Mouse (Mus musculus) liver, embryonic 16.5 days (tissue): Measurements from ENCODE around the gene Gap43. TPM values are rescaled to one million over a fixed set of nuclear protein-coding genes. Genes with fewer than 3 reads are reported as not detected.
"Not testable (repeated sequence)": the region's sequence is repeated elsewhere in the genome, so short reads cannot be mapped to it uniquely, and the experiment has no call there.

ENCODE experiments used
- ATAC-seq: fragments of 200-750 bp; cut with Nextera tagmentation; 2 replicates; pipeline ENCODE4 v1.8.0; 2017; ENCODE audit warnings: low read depth, mild to moderate bottlenecking, moderate number of reproducible peaks, moderate library complexity
- H3K27ac ChIP-seq: fragments of 300-500 bp; sonication (generic); 2 replicates; pipeline ENCODE4 v1.5.1; 2014; ENCODE audit warnings: mild to moderate bottlenecking, low read length
- H3K27me3 ChIP-seq: fragments of 300-500 bp; sonication (generic); 2 replicates; pipeline ENCODE4 v1.6.1; 2014; ENCODE audit warnings: low read depth, low read length, mixed read lengths; ENCODE audit not compliant: control insufficient read depth, insufficient read depth
- H3K36me3 ChIP-seq: fragments of 300-500 bp; sonication (generic); 2 replicates; pipeline ENCODE4 v1.6.1; 2014; ENCODE audit warnings: mild to moderate bottlenecking; ENCODE audit not compliant: control insufficient read depth, insufficient read depth
- H3K4me1 ChIP-seq: fragments of 300-500 bp; sonication (generic); 2 replicates; pipeline ENCODE4 v1.6.1; 2014; ENCODE audit warnings: low read depth, low read length, mixed read lengths; ENCODE audit not compliant: control insufficient read depth
- H3K4me2 ChIP-seq: fragments of 300-500 bp; sonication (generic); 2 replicates; pipeline ENCODE4 v1.6.1; 2014; ENCODE audit warnings: low read depth, low read length, mixed read lengths
- H3K4me3 ChIP-seq: fragments of 300-500 bp; sonication (generic); 2 replicates; pipeline ENCODE4 v1.5.1; 2014; ENCODE audit warnings: low read depth, mild to moderate bottlenecking, low read length
- H3K9ac ChIP-seq: fragments of 300-500 bp; sonication (generic); 2 replicates; pipeline ENCODE4 v1.6.1; 2014; ENCODE audit warnings: low read depth, low read length
- H3K9me3 ChIP-seq: fragments of 300-500 bp; sonication (generic); replicated peaks from 2 replicates; pipeline ENCODE4 v1.6.1; 2016; ENCODE audit warnings: low read length; ENCODE audit not compliant: control insufficient read depth
- WGBS: fragments of 180-500 bp; shearing (Covaris S2); extraction: QIAGEN DNeasy Blood & Tissue Kit; methylation state at CpG from one replicate; pipeline ENCODE4 v1.1.7; 2014; ENCODE audit not compliant: insufficient replicate concordance; 5-methylcytosine and 5-hydroxymethylcytosine counted together
- polyA plus RNA-seq: library from polyadenylated mRNA; unstranded; fragments of >200 nt; fragmentation: Nextera tagmentation; extraction: Ambion mirVana; gene quantifications from 2 replicates; pipeline ENCODE4 v1.2.1, GENCODE M21; 2015

Gap43 gene
- polyA plus RNA-seq = 1.9 and 2.4 TPM in 2 replicates

DNA sequence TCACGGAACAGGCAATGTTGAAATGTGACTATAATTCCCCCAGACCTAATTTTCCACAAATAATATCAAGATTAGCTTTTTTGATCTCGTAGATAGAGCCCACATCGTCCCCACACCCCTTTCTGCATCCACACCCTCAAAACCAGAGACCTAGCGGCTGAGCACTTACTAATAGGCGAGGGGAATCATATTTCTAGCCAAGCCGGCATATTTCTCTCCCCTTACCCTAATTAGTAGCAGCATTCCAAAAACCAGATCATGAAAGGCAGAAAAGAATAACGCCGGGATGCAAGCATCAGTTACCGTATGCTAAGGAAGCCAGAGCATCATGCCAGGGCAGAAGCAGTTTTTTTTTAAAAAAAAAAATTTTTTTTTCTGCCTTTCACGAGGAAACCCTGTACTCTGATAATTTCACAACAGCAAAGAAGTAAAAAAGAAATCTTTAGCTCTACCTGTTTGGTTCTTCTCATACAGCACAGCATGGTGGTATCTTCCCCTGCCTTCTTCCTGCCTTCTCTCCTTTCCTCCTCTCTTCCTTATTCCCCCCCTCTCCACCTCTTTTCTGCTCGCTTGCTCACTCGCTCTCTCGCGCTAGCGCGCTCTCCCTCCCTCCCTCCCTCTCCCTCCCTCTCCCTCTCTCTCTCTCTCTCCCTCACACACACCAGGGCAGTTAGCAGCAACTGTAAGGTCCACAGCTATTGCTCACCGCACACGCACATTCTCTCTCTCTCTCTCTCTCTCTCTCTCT is at the start of gene Gap43:
TSS of gene Gap43 (minus strand) at position 631 of the 748 bp plus-strand sequence.
- H3K36me3 ChIP-seq = no peaks in the 10 kb centered on the region
- no peak for ATAC-seq
- peak within 1 kb of the TSS; percentile 17 for H3K4me2 ChIP-seq
- H3K27ac ChIP-seq = no peak within 1 kb of the TSS
- under 1% methylated on average over 18 of the region's 18 CpGs for WGBS
- peaks cover 6% of the 10 kb centered on the region; the same call in 1 of the 2 replicates for H3K27me3 ChIP-seq
- no peaks in the 10 kb centered on the region for H3K4me1 ChIP-seq
- 0 out of 2 replicates have a peak within 1 kb of the TSS, but pooled peaks have one; percentile 8 for H3K4me3 ChIP-seq
- no peaks in the 10 kb centered on the region for H3K9me3 ChIP-seq
- H3K9ac ChIP-seq = no peak within 1 kb of the TSS

DNA sequence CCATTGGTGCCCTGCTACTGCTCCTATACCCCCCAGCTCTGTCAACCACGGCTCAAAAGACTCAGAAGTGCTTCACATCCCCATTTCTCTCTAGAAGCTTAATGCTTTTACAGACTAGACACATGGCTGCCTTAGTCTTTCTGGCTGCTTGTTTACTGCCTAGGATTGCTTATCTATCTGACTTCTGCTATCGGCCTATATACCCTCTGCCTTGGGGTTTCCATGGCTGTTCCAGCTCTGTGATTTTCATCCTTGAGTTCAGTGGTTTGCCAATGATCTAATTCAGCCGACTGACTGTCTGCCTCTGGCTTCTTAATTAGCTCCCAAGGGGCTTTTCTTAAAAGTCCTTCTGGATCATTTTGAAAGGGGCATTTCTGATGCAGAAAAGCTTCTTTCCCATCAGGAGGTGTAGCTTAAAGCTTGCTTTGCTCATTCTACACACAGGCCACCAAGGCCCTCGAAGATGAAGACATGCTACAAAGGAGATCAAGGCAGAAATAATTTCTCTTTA is 40.9 kb upstream of the Gap43 start:
- WGBS = 53% methylated on average over 4 of the region's 4 CpGs
- Histone ChIP-seq H3K4me1 (no peaks in the 10 kb centered on the region), H3K4me2 (no peak overlapping the region), H3K9me3 (no peaks in the 10 kb centered on the region), H3K27me3 (no peaks in the 10 kb centered on the region), H3K36me3 (no peaks in the 10 kb centered on the region), H3K27ac (no peak overlapping the region), H3K4me3 (no peak overlapping the region), H3K9ac (no peak overlapping the region)
- no peak for ATAC-seq

DNA sequence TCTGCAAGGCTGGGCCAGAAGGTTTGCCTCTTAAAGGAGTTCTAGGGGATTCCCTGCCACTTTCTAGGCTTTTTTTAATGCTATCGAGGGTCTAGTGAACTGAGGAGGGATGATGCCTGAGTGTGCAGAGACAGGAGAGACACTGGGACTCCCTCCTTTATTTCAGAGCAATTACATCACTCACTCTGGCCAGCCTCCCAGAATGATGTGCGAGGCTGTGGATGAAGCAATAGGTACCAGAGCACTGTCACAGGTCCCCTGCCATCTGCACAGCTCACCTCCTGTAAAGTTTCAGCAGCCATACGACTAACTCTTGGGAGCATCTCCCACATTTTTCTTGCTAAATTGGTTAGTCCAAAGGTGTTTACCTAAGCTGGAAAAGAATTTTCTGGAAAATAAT is 40.2 kb upstream of the Gap43 start:
- WGBS = 34% methylated on average over 3 of the region's 3 CpGs
- no peaks in the 10 kb centered on the region for H3K4me1 ChIP-seq
- H3K27me3 ChIP-seq = no peaks in the 10 kb centered on the region
- H3K9ac ChIP-seq = no peak overlapping the region
- ATAC-seq = no peak
- no peaks in the 10 kb centered on the region for H3K36me3 ChIP-seq
- H3K27ac ChIP-seq = no peak overlapping the region
- no peak overlapping the region for H3K4me2 ChIP-seq
- H3K9me3 ChIP-seq = no peaks in the 10 kb centered on the region
- H3K4me3 ChIP-seq = no peak overlapping the region

DNA sequence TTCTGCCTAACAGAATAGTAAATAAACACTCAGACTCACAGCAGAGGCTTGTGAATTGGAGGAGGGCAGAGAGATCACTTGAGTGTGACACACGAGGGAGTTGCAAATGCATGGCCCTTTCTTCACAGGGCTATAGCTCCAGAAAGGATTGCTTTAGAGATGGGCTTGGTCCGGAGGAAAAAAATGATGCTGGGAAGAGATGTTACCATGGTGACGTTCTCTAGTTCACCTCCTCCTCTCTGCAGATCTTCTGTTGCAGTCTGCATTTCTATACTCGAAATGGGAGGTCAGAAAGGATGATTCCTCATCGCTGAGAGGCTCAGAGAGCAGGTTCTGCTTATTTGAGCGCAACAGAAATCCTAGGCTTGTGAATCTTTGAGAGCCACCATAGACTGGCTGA is 29.7 kb upstream of the Gap43 start:
- Histone ChIP-seq H3K4me2 (no peak overlapping the region), H3K27ac (no peak overlapping the region), H3K4me1 (no peaks in the 10 kb centered on the region), H3K9me3 (no peaks in the 10 kb centered on the region), H3K36me3 (no peaks in the 10 kb centered on the region), H3K4me3 (no peak overlapping the region), H3K27me3 (no peaks in the 10 kb centered on the region), H3K9ac (no peak overlapping the region)
- ATAC-seq = no peak
- 51% methylated on average over 6 of the region's 6 CpGs for WGBS

DNA sequence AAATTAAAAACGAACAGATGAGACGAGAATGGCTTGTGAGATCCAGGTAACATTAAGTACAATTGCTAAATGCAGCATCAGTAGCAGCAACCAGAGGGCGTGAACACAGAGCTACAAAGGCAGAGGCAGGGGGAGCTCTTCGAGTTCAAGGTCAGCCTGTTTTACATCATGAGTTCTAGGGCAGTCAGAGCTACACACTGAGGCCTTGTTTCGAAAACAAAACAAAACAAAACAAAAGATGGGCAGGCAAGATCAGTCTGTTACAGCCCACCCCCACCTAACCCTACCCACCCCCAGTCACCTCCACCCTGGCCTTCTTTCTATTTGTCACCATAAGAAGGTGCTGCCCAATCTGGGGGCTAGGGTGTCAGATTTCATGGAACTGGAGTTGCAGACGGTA is 28.9 kb upstream of the Gap43 start:
- 58% methylated on average over 6 of the region's 6 CpGs for WGBS
- H3K27me3 ChIP-seq = no peaks in the 10 kb centered on the region
- no peak for ATAC-seq

DNA sequence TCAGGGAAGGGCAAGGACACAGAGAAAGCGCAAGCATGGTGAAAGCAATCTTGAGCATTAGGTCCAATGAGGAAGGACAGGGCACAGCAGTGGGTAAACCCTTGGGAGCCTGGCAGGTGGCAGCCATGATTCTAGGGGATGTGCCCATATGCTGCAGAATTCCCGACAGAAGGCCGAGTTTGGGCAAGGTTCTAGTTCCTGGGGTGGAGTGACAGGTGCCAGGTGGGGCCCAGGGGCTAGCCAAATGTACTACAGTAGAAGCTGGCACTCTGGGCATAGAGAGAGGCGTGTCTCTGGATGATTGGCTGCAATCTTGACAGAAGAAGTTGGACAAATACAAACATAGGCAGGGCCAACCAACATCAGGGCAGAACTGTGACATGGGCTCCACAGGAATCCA is 19.6 kb upstream of the Gap43 start:
- Histone ChIP-seq H3K36me3 (no peaks in the 10 kb centered on the region), H3K4me2 (no peak overlapping the region), H3K9me3 (no peaks in the 10 kb centered on the region), H3K27me3 (no peaks in the 10 kb centered on the region), H3K9ac (no peak overlapping the region), H3K4me3 (no peak overlapping the region), H3K4me1 (no peaks in the 10 kb centered on the region), H3K27ac (no peak overlapping the region)
- WGBS = 66% methylated on average over 4 of the region's 4 CpGs
- no peak for ATAC-seq

More for the DNA sequence above, 28.9 kb upstream of the Gap43 start:
- no peaks in the 10 kb centered on the region for H3K9me3 ChIP-seq
- H3K4me1 ChIP-seq = no peaks in the 10 kb centered on the region
- H3K9ac ChIP-seq = no peak overlapping the region
- no peaks in the 10 kb centered on the region for H3K36me3 ChIP-seq
- H3K4me2 ChIP-seq = no peak overlapping the region
- H3K27ac ChIP-seq = no peak overlapping the region
- no peak overlapping the region for H3K4me3 ChIP-seq

DNA sequence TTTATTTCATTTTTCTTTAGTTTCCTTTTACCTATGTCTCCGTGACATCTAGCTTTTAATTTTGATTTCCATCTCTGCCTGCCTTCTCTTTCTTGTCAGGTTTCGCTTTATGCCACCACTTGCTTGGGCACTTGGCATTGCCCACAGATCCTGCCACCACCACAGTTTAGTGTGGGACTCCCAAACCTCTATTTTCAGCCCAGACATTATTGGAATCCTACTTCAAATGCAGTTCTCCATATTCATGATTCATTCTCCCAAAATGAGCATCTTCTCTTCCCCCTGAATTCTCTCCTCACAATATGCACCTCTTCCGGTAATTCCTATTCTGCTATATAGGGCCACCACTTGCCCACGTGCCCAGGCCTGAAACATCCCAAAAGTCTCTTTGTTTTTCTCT is 17.6 kb upstream of the Gap43 start:
- no peak for ATAC-seq
- 60% methylated on average over 4 of the region's 4 CpGs for WGBS
- no peaks in the 10 kb centered on the region for H3K27me3 ChIP-seq
- no peak overlapping the region for H3K9ac ChIP-seq
- no peaks in the 10 kb centered on the region for H3K9me3 ChIP-seq
- no peak overlapping the region for H3K27ac ChIP-seq
- no peak overlapping the region for H3K4me3 ChIP-seq
- no peaks in the 10 kb centered on the region for H3K36me3 ChIP-seq
- no peak overlapping the region for H3K4me2 ChIP-seq
- no peaks in the 10 kb centered on the region for H3K4me1 ChIP-seq

DNA sequence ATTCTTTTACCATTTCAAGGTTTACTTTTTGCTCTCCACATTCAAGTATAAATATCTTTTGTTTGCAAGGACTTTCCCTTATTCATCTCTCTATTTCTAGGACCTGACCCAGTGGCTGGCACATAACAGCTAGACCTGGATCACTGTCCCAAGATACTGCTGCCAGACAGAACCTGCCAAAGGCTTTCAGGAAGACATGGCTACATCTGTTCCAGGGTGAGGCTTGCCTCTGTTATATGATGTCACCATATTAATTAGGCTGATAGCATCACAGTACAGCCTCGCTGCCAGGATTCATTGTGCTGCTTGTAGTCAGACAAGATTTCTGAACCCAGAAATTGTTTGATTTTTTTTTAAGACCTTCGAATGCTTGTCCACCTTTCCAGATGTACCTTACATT is 9.6 kb upstream of the Gap43 start:
- H3K4me1 ChIP-seq = no peaks in the 10 kb centered on the region
- no peaks in the 10 kb centered on the region for H3K9me3 ChIP-seq
- ATAC-seq = no peak
- H3K9ac ChIP-seq = no peak overlapping the region
- no peak overlapping the region for H3K4me3 ChIP-seq
- no peaks in the 10 kb centered on the region for H3K27me3 ChIP-seq
- no peaks in the 10 kb centered on the region for H3K36me3 ChIP-seq
- 52% methylated on average over 2 of the region's 2 CpGs for WGBS
- H3K27ac ChIP-seq = no peak overlapping the region
- no peak overlapping the region for H3K4me2 ChIP-seq

DNA sequence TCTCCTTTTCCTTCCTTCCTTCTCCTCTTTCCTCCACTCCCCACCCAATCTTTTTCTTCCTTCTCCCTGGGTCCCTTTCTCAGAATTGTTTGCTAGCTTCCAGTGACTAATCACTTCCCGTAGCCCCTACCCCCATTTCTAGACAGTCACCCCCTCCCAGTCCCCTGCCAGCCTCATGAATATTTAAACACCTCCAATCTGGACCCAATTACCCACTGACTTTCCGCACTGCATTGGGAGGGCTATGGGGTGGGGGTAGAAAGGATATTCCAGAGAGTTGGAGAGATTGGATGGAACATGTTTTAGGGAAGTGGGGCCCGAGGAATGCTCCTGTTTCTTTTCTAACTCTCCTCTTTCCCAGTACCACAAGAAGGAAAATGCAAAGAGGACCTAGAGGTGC is 414 bp upstream of the Gap43 start:
- ATAC-seq, H3K4me1 ChIP-seq, H3K4me3 ChIP-seq, H3K4me2 ChIP-seq, H3K36me3 ChIP-seq, H3K9ac ChIP-seq, H3K27ac ChIP-seq, H3K27me3 ChIP-seq, H3K9me3 ChIP-seq: not testable (repeated sequence)
- 17% methylated on average over 2 of the region's 3 CpGs for whole genome bisulfite sequencing
